Mouse (Mus musculus): Measurements from ENCODE around the gene Lman2l.

The Lman2l gene

DNA sequence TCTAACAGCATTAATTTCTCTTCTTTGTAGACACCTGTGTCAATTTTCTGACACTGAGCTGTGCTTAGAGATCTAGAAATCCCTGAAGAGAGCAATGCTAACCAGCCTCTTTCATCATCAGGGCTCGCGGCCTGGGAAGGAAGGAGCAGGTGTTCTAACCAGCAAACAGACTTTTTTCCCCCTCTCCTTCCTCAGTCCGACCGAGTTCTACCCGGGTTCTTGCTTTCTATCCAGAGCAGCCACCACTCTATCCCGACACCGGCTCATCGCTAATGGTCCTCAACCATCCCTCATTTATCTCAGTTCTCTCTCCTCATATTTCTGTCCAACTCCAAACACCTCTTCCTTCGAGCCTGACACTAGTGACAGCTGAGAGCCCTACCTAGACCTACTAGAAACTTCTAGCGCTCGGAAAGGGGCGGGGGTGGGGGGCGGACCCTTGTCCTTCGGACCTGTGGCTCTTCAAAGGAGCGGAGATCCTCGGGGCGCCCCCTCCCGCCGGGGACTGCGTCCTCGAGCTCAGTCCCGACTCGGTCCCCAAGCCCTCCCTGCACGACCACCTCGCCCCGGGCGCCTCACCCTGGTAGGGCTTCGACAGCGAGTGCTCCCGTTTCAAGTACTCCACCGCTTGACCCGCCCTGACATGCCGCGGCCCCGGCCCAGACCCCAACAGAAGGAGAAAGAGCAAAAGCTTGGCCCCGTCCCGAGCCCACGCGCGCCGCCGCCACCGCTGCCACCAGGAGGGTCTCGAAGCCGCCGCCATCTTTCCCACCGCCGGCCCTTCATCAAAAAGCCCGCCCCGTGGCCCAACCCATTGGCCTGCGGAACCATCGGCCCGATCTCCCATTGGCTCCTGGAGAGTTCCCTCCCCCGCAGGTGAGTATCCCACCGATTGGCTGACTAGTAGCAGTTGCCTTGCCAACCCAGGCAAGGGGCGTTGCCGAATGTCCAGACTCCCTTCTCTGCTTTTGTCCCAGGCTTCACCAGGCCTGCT lies at the start of gene Lman2l:
Gene Lman2l, minus strand, starts transcription at position 801 of the 994 bp plus-strand sequence.
- peak; percentile 99 to 100 for DNase-seq

DNA sequence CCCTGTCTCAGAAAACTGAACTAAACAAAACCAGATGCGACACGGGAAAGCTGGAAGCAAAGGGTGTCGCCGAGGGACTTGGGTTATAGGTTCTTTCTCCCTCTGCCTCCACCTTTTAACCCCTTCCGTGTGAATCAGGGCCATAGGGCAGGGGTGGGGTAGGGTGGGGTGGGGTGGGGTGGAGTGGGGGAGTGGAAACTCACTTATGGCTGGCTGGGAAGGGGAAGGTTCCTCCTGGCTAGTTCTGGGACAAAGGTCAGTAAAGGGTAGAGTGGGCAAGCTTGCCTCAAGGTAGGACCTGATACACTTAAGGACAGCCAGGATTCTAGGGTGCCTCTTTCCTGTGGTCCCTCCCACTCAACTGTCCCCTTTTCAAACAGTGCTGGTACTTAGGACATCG lies 48.2 kb upstream of the Lman2l start:
- DNase-seq: no peak

DNA sequence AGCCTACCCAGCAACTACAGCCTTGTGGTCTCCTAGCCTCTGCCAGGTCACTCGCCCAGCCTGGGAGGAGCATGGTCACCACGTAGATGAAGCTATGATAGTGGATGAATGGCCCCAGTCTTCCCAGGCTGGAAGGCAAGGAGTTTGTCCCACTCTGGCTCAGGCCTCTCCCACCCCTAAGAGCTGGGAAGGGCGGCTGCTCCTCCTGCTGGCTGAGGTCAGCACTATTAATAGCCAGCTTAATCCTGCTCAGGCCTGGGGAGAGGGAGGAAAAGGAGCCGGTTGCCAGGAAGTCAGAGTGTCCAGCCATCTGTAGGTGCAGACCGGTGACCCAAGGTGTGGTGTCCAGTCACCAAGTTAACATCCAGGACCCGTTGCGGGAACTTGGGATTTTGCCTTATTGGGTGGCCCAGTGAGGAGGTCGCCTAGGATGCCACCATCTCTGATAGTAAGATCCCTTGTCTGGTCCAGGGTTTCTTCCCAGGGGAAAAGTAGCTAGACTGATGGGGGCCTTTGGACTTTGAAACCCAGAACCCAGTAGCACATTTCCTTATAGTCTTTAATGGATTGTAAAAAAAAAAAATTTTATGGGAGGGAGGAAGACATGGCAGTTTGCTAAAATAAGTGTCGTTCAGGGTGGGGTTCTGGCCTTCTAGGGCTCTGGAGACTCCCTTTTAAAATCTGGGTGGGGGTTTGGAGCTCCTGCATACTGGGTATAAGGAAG lies 47.5 kb upstream of the Lman2l start:
- DNase-seq: peak; percentile 72 to 86

DNA sequence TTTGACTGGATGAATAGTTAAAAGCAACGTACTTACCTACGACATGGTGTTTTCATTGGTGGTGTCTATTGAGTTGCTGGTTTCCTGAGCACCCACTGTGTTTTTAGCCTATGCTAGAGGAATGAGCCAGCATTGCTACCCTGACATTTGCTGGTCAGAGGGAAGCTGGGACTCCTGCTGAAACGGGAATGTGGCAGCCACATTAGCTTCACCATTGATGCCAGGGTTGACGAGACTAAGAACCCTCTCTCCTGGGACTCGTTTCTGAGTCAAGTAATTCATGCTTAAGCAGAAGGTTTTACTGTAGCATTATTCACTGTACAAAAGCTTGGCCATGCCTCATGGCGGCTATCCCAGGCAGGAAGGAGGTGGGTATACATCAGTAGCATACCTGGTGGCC lies 44.6 kb upstream of the Lman2l start:
- DNase-seq: no peak

DNA sequence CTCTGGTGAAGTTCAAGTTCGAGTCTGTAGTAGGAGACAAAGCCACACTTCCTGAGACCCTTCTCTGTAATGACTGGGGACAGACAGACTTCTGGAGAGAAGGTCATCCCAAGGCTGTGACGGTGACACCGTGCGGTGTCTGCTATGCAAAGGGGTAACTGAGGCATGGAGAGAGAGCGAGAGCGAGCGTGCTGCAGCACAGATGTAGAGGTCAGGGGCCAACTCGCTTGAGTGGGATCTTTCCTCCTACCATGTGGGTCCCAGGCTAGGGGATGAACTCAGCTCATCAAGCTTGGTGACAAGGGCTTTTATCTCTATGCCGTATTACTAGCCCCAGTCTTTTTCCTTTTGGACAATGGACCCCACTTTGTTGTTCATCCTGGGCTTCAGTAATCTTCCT lies 42.0 kb upstream of the Lman2l start:
- DNase-seq: no peak

DNA sequence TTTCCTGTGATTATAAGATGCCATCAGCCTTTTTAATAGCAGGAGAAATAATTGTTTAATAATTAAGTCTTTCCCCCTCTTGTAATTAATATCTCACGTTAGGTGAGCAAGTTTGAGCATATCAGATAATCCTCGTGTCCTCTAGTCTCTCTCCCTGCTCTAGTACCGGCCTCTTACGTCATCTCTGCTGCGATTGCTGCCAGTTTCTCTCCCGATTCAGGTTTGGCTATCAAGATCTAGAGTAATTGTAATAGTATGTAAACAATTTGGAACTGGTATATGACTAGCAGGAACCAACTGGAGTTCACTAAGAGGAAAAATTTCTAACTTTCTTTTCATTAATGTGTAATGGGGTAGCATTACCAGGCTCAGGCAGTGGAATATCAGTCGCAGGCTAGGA lies 40.0 kb upstream of the Lman2l start:
- no peak for DNase-seq

DNA sequence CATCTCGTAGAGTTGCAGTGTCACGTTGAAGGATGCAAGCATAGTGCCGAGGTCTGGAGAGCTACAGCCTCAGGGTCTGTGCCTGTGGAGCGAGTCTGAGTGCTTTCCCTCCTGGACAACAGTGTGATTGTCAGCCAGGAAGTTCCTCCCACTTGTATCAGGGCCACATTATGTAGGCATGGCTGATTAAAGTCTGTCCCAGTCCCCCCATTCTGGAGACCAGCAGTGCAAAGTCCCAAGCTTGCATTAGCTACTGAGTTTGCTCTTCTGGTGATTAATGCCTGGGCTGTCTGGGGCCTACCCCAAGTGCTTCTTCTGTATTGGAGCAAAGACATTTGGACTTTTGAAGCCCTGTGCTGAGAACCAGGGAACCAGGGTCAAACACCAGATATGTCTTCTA lies 38.8 kb upstream of the Lman2l start:
- DNase-seq: no peak

DNA sequence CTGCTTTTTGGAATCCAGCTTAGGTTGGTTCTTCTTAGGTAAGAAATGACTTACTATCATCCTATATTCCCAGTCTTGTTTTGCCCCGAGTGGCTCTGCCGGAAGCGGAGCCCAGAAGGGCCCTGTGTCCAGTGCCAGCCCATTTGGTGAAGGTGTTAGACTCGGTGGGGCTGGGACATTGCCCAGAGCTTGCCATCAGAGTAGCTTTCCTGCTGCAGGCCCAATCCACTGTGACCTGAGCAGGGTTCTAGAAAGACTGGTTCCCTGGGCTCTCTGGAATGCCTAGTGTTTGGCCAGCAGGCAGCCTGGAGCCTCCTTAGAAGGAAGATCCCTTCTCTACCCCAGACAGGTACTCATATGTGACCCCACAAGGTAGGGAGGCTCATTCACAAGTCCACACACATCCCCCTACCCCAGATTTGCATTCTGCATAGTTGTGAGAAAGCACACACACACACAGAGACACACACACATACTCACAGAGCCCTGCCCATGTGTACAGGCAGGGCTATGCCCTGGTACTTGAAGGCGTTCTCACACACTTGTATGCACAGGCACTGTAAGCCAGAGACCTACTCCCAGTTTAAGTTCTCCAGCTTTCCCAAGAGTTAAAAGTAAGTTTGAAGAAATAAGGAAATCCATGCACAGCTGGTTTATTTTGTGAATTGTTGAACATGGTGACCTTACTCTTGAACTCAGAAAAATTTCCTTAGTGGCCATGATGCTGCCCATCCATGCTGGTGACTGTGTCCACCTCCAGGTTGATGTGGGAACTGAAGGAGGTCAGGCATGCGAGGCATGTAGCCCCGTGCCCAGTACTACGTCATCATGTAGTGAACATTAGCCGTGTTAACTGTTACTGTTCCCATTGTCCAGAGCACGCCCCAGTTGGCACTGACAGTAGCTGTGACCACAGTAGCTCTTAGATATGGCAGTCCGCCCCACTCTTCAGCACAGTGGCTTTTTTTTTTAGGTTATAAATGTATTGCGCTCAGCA lies 35.1 kb upstream of the Lman2l start:
- no peak for DNase-seq

DNA sequence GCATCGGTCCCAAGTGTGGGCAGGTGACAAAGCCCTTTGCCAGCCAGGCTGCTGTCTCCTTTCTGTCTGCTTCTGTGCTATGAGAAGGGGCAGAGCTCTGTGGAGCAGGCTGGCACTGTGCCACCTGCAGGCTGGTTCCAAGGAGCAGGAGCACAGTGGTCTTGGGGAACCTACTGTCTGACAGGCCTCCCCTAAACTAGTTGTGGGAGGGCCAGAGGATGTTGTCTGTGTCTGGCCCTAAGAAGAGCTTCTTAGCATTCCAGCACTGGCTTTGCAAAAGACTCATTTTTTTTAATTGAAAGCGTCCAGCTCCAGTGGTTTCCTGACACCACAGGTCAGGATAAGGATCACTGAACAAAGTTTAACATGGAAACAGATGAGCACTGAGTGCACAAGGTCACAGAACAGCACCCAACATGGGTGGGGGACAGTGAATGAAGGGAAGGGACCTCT lies 33.3 kb upstream of the Lman2l start:
- DNase-seq: peak; percentile 34 to 64

DNA sequence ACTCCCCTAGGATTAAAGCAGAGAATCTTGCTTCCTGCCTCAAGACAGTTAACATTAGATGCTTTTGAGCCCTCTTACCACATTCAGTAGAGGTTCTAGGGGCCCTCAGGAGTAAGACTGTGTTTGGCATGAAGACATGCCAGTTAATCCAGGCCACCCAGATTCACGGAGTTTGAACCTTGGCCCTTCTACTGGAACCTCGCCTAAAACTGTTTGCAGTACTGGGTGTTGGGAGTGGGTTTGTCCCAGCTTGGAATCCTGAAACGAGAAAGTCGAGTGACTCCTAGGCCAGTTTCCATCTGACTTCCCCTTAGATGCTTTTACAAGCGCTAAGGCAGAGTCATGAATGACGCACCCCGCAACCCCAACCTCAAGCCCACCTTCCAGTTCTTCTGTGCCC lies 31.4 kb upstream of the Lman2l start:
- DNase-seq: peak; percentile 69 to 75

DNA sequence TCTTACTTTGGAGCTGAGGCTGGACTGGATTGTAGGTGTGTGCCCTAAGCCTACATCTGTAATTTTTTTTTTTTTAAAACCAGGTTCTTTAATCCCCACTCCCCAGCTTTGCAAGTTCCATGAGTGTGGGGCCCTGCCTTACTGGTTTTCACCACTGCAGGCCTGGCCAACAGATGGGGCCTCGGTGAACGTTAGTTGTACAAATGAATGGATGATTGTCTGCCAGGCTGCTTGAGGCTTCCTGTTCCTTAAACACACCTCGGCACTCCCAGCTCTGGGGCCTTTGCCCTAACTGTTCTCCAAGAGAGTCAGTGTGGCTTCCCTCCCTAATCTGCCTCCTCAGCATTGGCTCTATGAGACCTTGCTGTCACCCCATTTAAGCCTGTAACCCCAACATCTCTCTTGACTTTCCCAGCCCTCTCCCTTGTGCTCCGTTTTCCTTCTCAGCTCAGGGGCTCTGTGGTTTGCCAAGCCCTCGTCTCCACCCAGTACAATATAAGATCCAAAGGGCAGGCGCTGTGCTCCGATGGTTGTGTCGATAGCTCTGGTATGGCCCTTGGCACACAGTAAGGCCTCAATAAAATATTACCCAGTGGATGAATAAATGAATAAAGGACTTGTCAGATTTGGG lies 30.5 kb upstream of the Lman2l start:
- DNase-seq: peak; percentile 42 to 72

DNA sequence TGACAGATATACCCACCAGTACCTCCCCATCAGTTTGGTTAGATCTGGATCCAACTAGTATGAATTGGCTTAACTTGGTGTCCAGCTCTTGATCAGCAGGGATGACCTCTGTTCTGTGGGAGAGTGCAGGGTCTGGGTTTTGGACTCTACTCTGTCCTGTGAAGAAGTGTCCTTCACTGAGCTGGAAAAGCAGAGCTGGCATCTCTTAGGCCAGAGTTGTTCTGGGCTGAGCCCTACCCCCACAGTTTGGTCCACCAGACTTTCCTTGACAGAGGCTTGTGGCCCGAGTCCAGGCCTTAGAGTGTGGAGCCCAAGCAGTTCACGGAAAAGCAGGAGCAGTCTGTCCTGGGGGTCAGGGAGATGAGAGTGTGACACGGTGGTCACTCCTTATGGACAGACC lies 29.6 kb upstream of the Lman2l start:
- DNase-seq: peak; percentile 75 to 91

DNA sequence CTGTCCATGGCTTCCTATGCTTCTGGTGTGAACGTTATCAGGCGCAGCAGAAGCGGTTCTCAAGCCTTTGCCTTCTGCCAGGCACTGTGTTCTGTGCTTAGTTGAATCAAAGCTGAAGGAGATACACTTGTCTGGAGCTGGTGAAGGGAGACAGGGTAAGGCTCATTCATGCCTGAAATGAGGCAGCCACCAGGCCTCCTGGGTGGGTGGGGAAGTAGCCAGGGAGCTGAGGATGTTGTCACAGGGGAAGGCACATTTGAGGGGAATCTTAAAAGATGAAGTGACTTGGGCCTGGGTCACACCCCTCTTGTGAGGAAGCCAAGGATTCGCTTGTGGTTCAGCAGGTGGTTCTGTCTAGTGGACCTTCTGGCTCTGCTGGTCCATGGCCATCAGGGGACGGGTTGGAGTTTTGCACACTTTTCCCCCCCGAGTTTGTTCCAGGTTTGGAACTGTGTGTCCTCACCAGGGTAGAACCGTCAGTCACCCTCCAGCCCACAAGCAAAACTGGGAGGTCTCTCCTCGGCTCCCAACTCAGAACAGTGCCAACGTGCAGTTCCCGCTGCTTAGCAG lies 28.2 kb upstream of the Lman2l start:
- no peak for DNase-seq

DNA sequence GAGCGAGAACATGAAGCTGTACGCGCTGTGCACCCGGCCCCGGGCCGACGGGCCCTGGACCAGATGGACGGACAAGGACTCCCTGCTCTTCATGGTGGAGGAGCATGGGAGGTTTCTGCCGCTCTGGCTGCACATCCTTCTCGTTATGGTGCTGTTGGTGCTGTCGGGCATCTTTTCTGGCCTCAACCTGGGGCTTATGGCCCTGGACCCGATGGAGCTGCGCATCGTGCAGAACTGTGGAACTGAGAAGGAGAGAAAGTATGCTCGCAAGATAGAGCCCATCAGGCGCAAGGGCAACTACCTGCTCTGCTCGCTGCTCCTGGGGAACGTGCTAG lies 27.0 kb upstream of the Lman2l start:
- DNase-seq: no peak

DNA sequence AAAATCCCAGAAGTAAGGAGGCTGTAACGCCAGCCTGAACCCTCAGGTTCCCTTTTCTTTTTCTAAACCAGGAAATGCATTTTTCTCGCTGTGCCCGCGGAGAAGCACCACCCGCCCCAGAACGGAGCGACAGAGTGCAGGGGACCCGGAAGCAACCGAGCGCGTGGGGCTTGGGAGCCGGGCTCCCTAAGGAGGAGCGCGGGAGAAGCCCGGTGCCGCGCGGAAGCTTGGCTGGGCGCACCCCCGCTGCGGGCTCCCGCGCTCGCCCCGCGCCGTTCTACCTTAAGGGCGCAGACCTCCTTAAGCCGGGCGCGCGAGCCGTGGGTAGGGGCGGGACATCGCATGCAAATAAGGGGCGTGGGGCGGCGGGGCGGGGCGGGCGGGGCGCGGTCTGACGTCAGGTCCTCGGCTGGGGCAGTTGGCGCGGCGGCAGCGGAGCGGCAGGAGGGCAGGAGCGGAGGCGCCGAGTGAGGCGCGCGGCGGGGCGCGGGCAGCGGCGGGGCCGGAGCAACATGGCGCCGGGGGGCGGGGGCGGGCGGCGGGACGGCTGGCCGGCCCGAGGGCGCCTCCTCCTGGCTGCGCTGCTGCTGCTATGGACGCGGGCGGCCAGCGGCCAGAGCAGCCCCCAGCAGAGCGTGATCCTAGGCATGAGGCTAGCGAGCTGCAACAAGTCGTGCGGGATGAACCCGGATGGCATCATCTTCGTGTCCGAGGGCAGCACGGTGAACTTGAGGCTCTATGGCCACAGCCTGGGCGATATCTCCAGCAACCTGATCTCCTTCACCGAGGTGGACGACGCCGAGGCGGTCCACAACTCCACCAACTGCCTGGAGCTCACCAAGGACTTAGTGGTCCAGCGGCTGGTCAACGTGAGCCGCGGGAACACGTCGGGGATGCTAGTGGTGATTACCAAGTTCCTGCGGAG lies 26.4 kb upstream of the Lman2l start, which contains the start of gene Cnnm4:
Gene Cnnm4, plus strand, starts transcription at position 440 of the 925 bp plus-strand sequence.
- peak; percentile 91 to 95 for DNase-seq

DNA sequence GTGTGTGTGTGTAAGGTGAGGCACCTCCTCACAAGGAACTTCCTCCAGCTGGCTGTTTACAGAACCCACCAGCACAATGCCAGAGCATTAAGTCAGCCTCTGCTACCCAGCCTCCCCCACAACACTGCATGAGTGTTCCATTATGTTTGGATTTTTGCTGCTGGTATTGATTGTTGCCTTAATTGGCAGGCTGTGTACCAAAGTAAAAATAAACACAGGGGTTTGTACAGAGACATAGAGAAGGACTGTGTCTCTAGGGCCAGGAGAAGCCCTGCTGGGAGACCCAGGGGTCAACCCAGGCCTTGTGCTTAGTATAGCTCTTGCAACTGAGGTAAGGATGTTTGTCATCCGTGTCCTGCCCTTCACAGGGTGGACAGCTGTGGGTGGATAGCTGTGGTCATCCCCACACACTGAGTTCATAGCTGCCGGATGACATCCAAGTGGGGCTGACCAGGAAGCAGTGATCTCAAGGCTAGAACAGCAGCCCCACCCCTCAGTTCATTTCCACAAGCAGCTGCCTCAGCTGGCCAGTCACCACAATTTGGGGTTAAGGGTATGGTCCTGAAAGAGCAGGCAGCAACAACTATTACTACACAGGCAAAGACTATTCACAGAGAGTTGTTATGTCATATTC lies 24.9 kb upstream of the Lman2l start:
- DNase-seq: no peak

DNA sequence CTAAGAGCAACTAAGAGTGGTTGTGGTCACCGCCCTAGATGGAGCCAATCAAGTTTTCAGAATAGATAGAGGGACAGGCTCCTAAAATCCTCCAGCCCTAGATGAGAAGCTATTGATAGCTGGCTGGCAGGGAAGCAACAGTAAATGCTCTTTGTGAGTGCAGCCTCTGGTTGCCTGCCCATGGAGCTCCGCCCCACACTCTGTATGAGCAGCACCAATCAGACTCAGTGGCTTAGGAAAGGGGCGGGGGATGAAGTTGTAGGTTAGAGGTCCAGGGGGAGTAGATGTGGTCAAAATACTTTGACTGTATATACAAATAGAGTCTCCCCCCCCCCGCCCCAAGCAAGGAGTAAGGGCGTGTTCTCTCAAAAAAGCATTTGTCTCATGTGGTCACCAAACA lies 22.4 kb upstream of the Lman2l start:
- no peak for DNase-seq

DNA sequence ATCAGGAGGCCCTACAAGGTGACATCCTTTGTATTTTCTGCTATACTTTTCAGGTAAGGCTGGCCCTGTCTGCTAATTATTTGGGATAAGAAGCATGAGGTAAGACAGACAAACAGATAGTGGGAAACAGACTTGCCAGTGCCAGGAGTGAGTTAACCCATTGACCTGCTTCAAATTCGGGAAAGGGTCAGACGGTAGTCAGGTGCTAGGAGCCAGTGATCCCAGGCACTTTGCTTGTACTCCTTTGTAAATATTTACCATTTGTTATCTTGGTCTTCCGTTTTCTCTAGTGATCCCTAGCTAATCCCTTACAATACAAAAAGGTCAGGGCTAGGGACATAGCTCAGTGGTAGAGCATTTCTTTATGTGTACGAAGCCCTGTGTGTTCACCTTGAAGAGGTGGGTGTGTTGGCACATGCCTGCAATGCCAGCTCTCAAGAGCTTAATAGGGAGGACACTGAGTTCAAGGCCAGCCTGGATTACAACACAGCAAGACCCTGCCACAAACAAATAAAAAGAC lies 20.6 kb upstream of the Lman2l start:
- no peak for DNase-seq

DNA sequence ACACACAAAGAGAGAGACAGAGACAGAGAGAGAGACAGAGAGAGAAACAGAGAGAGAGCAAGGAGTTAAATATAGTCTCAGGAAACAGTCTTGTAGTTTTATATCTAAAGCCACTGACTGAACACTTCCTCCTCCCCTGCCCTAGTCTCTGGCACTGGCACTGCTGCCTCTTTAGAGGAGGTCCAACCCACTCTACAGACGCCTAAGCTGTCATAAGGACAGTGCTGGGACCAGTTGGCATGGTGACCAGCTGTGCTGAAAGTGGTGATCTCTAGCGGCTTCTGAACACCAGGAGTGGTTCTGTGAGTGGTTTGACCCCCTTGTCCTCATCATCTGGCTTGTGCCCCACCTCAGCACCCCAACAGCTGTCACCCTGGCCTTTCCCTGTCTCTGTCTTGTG lies 16.8 kb upstream of the Lman2l start:
- no peak for DNase-seq

DNA sequence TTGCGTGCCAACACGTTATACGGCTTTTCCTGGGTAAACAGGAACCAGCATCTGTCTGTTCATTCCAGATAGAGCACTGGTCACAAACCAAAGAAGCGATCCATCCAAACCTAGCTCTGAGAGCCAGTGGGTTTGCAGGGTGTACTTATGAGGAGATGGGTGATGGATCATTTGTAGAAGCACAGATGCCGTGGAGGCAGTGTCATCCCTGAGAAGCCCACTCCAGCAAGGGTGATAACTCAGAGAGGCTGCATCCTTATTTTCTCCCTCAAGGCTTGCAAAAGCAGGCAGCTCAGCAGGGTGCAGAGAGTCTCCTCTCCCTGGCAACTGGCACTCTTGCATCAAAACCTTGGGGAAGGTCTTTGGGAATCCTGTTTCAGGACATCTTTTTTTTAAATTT lies 13.1 kb upstream of the Lman2l start:
- no peak for DNase-seq

Measured in kidney, postnatal 25 days (tissue).